Mouse (Mus musculus) hindbrain, embryonic 10.5 days (tissue): ENCODE measurements around the gene Rprd1b. TPM values are rescaled to one million over a fixed set of nuclear protein-coding genes. Genes with fewer than 3 reads are reported as not detected.

ENCODE experiments used
- DNase-seq: peaks from one replicate; pipeline ENCODE4 v3.0.0-alpha.2; 2017; ENCODE audit warnings: low spot score
- H3K27ac ChIP-seq: fragments of 300-500 bp; sonication (generic); 2 replicates; pipeline ENCODE4 v1.5.1; 2016; ENCODE audit warnings: mild to moderate bottlenecking, moderate library complexity
- H3K27me3 ChIP-seq: fragments of 300-500 bp; sonication (generic); 2 replicates; pipeline ENCODE4 v1.6.1; 2016; ENCODE audit warnings: mild to moderate bottlenecking; ENCODE audit not compliant: poor library complexity, insufficient read depth, severe bottlenecking
- H3K36me3 ChIP-seq: fragments of 300-500 bp; sonication (generic); 2 replicates; pipeline ENCODE4 v1.6.1; 2016; ENCODE audit warnings: mild to moderate bottlenecking, moderate library complexity
- H3K4me1 ChIP-seq: fragments of 300-500 bp; sonication (generic); replicated peaks from 2 replicates; pipeline ENCODE4 v1.6.1; 2016; ENCODE audit warnings: mild to moderate bottlenecking
- H3K4me3 ChIP-seq: fragments of 300-500 bp; sonication (generic); 2 replicates; pipeline ENCODE4 v1.5.1; 2016; ENCODE audit warnings: mild to moderate bottlenecking, moderate library complexity
- H3K9me3 ChIP-seq: fragments of 300-500 bp; sonication (generic); 2 replicates; pipeline ENCODE4 v1.6.1; 2016; ENCODE audit warnings: mild to moderate bottlenecking, moderate library complexity
- WGBS: fragments of 180-500 bp; shearing (Covaris S2); methylation state at CpG from one replicate; pipeline ENCODE4 v1.1.7; 2016; 5-methylcytosine and 5-hydroxymethylcytosine counted together
- polyA plus RNA-seq: library from polyadenylated mRNA; unstranded; fragments of >200 nt; fragmentation: Nextera tagmentation; extraction: Ambion mirVana; gene quantifications from 2 replicates; pipeline ENCODE4 v1.2.1, GENCODE M21; 2016

Rprd1b gene
- polyA plus RNA-seq, 1 experiment from 2014 or later, result 55.7 TPM

- H3K36me3 ChIP-seq, result peaks cover 91% of the 10 kb centered on the region
- H3K4me1 ChIP-seq, result no peaks in the 10 kb centered on the region
- H3K27me3 ChIP-seq, result no peaks in the 10 kb centered on the region
- H3K27ac ChIP-seq, result no peak overlapping the region
- H3K4me3 ChIP-seq, result no peak overlapping the region
- WGBS, result 86% methylated on average over 3 of the region's 3 CpGs
- DNase-seq, result no peak
- H3K9me3 ChIP-seq, result no peaks in the 10 kb centered on the region
These were observed 42.8 kb downstream of the Rprd1b start for GRCm38 (mm10) chr2:158070885-158071632.

DNA sequence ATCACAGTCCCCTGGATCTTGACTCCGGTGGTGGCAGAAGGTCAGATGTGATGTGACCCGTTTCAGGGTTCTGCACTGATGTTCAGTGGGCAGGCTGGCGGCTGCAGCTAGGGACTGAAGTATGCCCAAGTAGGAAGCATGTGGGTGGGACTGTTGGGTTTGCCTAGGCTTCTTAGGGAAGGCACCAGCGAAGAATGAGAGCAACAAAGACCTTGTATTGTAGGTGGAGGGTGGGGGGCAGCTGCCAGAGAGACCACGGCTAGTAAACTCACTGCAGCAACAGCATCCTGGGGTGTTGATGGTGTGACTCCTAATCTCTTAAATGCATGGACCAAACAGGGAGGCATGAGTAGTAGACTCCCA, 43.3 kb downstream of the Rprd1b start:
- H3K27me3 ChIP-seq, result no peaks in the 10 kb centered on the region
- no peaks in the 10 kb centered on the region for H3K4me1 ChIP-seq
- no peak overlapping the region for H3K27ac ChIP-seq
- no peaks in the 10 kb centered on the region for H3K9me3 ChIP-seq
- DNase-seq, result no peak
- WGBS, result 87% methylated on average over 5 of the region's 5 CpGs
- H3K4me3 ChIP-seq, result no peak overlapping the region
- peaks cover 92% of the 10 kb centered on the region for H3K36me3 ChIP-seq

GRCm38 (mm10) chr2:158074835-158075234, 46.5 kb downstream of the Rprd1b start:
- no peak overlapping the region for H3K27ac ChIP-seq
- DNase-seq, result no peak
- H3K9me3 ChIP-seq, result no peaks in the 10 kb centered on the region
- peaks cover 85% of the 10 kb centered on the region for H3K36me3 ChIP-seq
- H3K4me1 ChIP-seq, result peaks cover 3% of the 10 kb centered on the region; the same call in 1 of the 2 replicates
- H3K4me3 ChIP-seq, result no peak overlapping the region
- H3K27me3 ChIP-seq, result no peaks in the 10 kb centered on the region
- WGBS, result 81% methylated on average over 5 of the region's 5 CpGs

DNA sequence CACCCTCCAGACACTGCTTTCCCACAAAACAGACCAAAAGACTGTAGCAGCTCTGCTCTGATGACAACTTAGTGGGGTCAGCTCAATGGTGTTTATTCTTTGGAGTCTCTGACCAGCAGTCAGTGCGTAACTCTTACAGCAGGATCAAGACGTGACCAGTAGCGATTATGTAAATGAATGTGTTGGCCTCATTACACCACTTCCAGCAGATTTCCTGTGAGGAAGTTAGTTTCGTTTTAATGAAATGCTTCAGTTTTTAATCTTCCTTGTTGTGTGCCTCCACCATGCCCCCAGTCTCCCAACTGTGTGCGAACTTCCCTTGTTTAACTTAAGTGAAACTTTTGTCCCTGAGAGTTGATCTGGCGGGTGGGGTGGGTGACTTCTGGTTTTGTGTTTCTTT, 48.4 kb downstream of the Rprd1b start:
- H3K4me3 ChIP-seq, result no peak overlapping the region
- no peaks in the 10 kb centered on the region for H3K27me3 ChIP-seq
- no peak for DNase-seq
- H3K36me3 ChIP-seq, result peaks cover 66% of the 10 kb centered on the region
- WGBS, result 92% methylated on average over 6 of the region's 6 CpGs
- peaks cover 6% of the 10 kb centered on the region; the same call in 1 of the 2 replicates for H3K4me1 ChIP-seq
- no peak overlapping the region for H3K27ac ChIP-seq
- no peaks in the 10 kb centered on the region for H3K9me3 ChIP-seq

GRCm38 (mm10) chr2:158077981-158078380, 49.7 kb downstream of the Rprd1b start:
- Histone ChIP-seq H3K4me3 (no peak overlapping the region), H3K36me3 (peaks cover 53% of the 10 kb centered on the region), H3K9me3 (no peaks in the 10 kb centered on the region), H3K27me3 (no peaks in the 10 kb centered on the region), H3K4me1 (peaks cover 6% of the 10 kb centered on the region; the same call in 1 of the 2 replicates), H3K27ac (no peak overlapping the region)
- no peak for DNase-seq
- WGBS, result 86% methylated on average over 2 of the region's 2 CpGs

DNA sequence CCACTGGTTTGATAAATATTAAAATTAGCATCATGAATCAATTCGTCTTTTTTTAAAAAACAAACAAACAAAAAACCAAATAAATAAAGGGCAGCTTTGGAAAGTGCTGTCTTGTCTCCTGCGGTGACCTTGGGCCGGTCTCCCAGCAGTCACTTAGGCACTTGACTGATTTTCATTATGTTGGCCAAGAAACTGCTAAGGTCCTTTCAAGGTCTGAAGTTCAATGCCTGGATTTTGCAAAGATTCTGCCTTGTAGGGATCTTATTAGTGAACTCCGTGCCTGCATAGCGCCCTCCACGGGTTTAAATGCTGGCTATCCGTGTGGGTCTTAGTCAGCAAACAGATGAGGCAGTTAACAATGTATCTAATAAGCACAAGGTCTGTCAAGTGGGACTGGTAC, 50.7 kb downstream of the Rprd1b start:
- no peaks in the 10 kb centered on the region for H3K27me3 ChIP-seq
- no peak overlapping the region for H3K4me3 ChIP-seq
- peaks cover 6% of the 10 kb centered on the region; the same call in 1 of the 2 replicates for H3K4me1 ChIP-seq
- no peaks in the 10 kb centered on the region for H3K9me3 ChIP-seq
- no peak for DNase-seq
- H3K27ac ChIP-seq, result no peak overlapping the region
- H3K36me3 ChIP-seq, result peaks cover 44% of the 10 kb centered on the region
- 89% methylated on average over 7 of the region's 7 CpGs for WGBS

- H3K27ac ChIP-seq, result no peak overlapping the region
- no peaks in the 10 kb centered on the region for H3K9me3 ChIP-seq
- no peak overlapping the region for H3K4me3 ChIP-seq
- 66% methylated on average over 9 of the region's 9 CpGs for WGBS
- H3K27me3 ChIP-seq, result no peaks in the 10 kb centered on the region
- peaks cover 6% of the 10 kb centered on the region; the same call in 1 of the 2 replicates for H3K4me1 ChIP-seq
- peaks cover 34% of the 10 kb centered on the region for H3K36me3 ChIP-seq
- DNase-seq, result no peak
These were observed 51.6 kb downstream of the Rprd1b start for GRCm38 (mm10) chr2:158079843-158080395.

DNA sequence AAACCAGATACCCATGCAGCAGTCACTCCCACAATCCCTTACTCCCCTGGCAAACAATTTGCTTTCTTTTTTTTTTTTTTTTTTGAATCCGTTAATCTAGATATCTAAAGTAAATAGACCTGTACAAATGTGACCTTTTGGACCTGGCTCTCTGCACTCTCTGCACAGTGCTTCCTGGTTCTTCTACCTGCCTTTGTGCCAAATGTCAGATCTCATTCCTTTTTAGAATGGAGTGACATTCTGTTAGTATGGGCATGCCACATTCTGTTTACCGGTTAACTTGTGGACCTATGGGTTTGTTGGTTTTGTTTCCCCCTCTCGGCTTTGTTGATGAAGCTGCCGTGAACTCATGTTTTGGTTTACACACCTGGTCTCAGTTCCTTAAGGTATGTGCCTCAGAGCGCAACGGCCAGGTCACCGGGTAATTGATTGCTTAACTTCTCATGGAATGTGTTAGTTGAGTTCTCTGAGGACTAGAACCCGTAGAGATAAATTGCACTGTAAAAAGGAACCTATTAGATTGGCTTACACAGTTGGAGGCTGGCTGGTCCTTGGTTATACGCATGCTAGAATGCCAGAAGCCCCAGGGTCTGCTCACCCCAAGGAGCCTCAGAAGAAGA, 52.4 kb downstream of the Rprd1b start:
- Histone ChIP-seq H3K4me3 (no peak overlapping the region), H3K27ac (no peak overlapping the region), H3K9me3 (no peaks in the 10 kb centered on the region), H3K27me3 (no peaks in the 10 kb centered on the region), H3K4me1 (peaks cover 6% of the 10 kb centered on the region; the same call in 1 of the 2 replicates), H3K36me3 (peaks cover 26% of the 10 kb centered on the region)
- 88% methylated on average over 9 of the region's 9 CpGs for WGBS
- no peak for DNase-seq

GRCm38 (mm10) chr2:158084486-158084885, 56.2 kb downstream of the Rprd1b start:
- Histone ChIP-seq H3K4me3 (no peak overlapping the region), H3K27me3 (no peaks in the 10 kb centered on the region), H3K36me3 (no peaks in the 10 kb centered on the region), H3K9me3 (no peaks in the 10 kb centered on the region), H3K27ac (no peak overlapping the region), H3K4me1 (peaks cover 4% of the 10 kb centered on the region)
- WGBS, result 68% methylated on average over 8 of the region's 8 CpGs
- DNase-seq, result no peak

DNA sequence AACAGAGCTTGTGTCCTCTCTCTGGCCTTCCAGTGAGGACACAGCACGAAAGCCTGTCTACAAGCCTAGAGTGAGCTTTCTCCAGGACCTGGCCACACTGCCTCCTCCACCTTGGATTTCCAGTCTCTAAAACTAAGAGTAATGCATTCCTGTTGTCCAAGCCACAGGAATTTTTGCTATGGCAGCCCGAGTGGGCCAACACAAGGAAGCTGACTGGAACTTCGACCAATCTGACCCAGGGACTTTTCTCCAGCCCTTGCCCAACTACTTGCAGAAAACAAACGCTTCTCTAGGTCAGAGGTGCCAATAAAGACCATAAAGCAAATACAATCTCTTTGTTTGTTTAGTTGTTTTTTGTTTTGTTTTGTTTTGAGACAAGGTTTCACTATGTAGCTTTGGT, 61.8 kb downstream of the Rprd1b start:
- WGBS, result 83% methylated on average over 4 of the region's 4 CpGs
- peaks cover 15% of the 10 kb centered on the region for H3K4me1 ChIP-seq
- no peaks in the 10 kb centered on the region for H3K9me3 ChIP-seq
- no peak overlapping the region for H3K4me3 ChIP-seq
- H3K36me3 ChIP-seq, result no peaks in the 10 kb centered on the region
- DNase-seq, result no peak
- no peaks in the 10 kb centered on the region for H3K27me3 ChIP-seq
- H3K27ac ChIP-seq, result no peak overlapping the region

DNA sequence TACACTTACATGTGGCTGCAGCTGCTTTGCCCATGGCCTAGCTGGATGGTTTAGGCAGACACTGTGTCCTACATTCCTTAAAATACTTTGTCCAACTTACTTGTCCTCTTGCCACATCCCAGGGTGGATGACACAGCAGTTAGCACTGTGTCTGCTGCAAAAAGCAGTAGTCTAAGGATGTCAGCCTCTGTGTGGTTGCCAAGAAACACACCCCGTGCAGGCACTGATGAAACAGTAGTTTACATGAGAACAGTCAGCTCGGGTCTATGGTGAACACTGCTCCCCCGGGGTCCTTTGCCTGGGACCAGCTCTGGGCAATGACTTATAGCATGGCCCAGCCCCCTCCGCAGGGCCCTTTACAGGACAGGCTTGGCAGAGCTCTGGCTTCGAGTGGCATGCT, 65.0 kb downstream of the Rprd1b start:
- H3K27me3 ChIP-seq, result no peaks in the 10 kb centered on the region
- no peak for DNase-seq
- H3K27ac ChIP-seq, result no peak overlapping the region
- H3K36me3 ChIP-seq, result no peaks in the 10 kb centered on the region
- peaks cover 15% of the 10 kb centered on the region for H3K4me1 ChIP-seq
- H3K4me3 ChIP-seq, result no peak overlapping the region
- H3K9me3 ChIP-seq, result no peaks in the 10 kb centered on the region
- WGBS, result 70% methylated on average over 5 of the region's 5 CpGs

DNA sequence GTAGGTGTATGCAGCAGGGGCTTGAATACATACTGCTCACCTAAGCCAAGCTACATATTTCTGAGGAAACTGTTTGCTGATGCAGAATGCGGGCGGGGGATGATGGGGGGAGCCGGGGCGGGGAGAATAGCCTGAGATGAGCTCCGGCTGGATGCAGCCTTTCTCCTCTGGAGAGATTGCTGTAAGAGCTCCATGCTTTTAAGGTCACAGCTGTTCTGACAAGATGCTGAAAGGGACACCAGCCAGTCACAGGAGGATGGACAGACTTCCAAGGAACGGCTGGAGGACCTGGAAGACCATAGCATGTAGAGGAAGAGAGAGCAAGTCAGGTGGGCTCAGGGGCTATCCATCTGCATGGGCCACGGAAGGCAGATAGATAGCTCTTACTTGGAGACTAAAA, 66.0 kb downstream of the Rprd1b start:
- H3K36me3 ChIP-seq, result no peaks in the 10 kb centered on the region
- no peak overlapping the region for H3K4me3 ChIP-seq
- no peak overlapping the region for H3K27ac ChIP-seq
- no peak for DNase-seq
- no peaks in the 10 kb centered on the region for H3K27me3 ChIP-seq
- 85% methylated on average over 7 of the region's 7 CpGs for WGBS
- H3K9me3 ChIP-seq, result no peaks in the 10 kb centered on the region
- peaks cover 15% of the 10 kb centered on the region for H3K4me1 ChIP-seq

- no peak for DNase-seq
- Histone ChIP-seq H3K4me3 (no peak overlapping the region), H3K27me3 (no peaks in the 10 kb centered on the region), H3K4me1 (peaks cover 15% of the 10 kb centered on the region), H3K27ac (no peak overlapping the region), H3K9me3 (no peaks in the 10 kb centered on the region), H3K36me3 (no peaks in the 10 kb centered on the region)
- WGBS, result 88% methylated on average over 5 of the region's 5 CpGs
These were observed 66.5 kb downstream of the Rprd1b start for GRCm38 (mm10) chr2:158094846-158095245.
